Mouse (Mus musculus) forebrain, embryonic 10.5 days (tissue): ENCODE measurements around the gene Arl5c. TPM values are rescaled to one million over a fixed set of nuclear protein-coding genes. Genes with fewer than 3 reads are reported as not detected.

ENCODE experiments used
- DNase-seq: peaks from one replicate; pipeline ENCODE4 v3.0.0-alpha.2; 2017; ENCODE audit warnings: low spot score; ENCODE audit errors: extremely low spot score
- H3K27ac ChIP-seq: fragments of 300-500 bp; sonication (generic); 2 replicates; pipeline ENCODE4 v1.5.1; 2016; ENCODE audit warnings: mild to moderate bottlenecking
- H3K27me3 ChIP-seq: fragments of 300-500 bp; sonication (generic); 2 replicates; pipeline ENCODE4 v1.6.1; 2016; ENCODE audit warnings: mild to moderate bottlenecking; ENCODE audit not compliant: poor library complexity, severe bottlenecking
- H3K36me3 ChIP-seq: fragments of 300-500 bp; sonication (generic); replicated peaks from 2 replicates; pipeline ENCODE4 v1.6.1; 2016; ENCODE audit warnings: mild to moderate bottlenecking, moderate library complexity
- H3K4me1 ChIP-seq: fragments of 300-500 bp; sonication (generic); 2 replicates; pipeline ENCODE4 v1.6.1; 2016
- H3K4me3 ChIP-seq: fragments of 300-500 bp; sonication (generic); 2 replicates; pipeline ENCODE4 v1.5.1; 2016; ENCODE audit warnings: mild to moderate bottlenecking, moderate library complexity
- H3K9me3 ChIP-seq: fragments of 300-500 bp; sonication (generic); 2 replicates; pipeline ENCODE4 v1.6.1; 2016; ENCODE audit warnings: mild to moderate bottlenecking, moderate library complexity
- WGBS: fragments of 180-500 bp; shearing (Covaris S2); methylation state at CpG from one replicate; pipeline ENCODE4 v1.1.7; 2016; 5-methylcytosine and 5-hydroxymethylcytosine counted together
- polyA plus RNA-seq: library from polyadenylated mRNA; unstranded; fragments of >200 nt; fragmentation: Nextera tagmentation; extraction: Ambion mirVana; gene quantifications from 2 replicates; pipeline ENCODE4 v1.2.1, GENCODE M21; 2016

Gene Arl5c
- polyA plus RNA-seq, 1 experiment from 2014 or later: 15.2 TPM

DNA sequence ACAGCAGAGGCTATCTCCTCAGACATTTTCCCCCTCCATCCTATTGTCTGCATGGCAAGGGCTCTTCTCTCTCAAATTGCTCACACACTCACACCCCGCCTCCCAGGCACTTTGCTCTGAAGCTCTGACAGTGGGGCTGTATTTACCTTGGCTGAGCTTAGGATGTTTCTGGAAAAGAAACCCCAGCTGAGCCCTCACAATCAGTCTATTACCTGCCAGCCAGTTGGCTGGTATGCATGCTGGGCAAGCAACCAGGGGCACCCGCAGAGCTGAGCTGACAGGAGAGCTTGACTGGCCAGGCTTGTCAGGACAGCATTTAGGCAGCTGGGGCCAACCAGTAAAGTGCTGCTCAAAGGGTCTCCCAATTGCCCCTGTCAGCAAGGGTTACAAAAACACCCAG lies 28.9 kb downstream of the Arl5c start:
- Histone ChIP-seq H3K27ac (no peak overlapping the region), H3K36me3 (no peaks in the 10 kb centered on the region), H3K9me3 (no peaks in the 10 kb centered on the region), H3K27me3 (0 out of 2 replicates have a peak, but pooled peaks cover 4% of the 10 kb centered on the region), H3K4me1 (peaks cover 8% of the 10 kb centered on the region; the same call in 1 of the 2 replicates), H3K4me3 (no peak overlapping the region)
- WGBS: 44% methylated on average over 2 of the region's 2 CpGs
- no peak for DNase-seq

- no peak for DNase-seq
- no peaks in the 10 kb centered on the region for H3K9me3 ChIP-seq
- no peaks in the 10 kb centered on the region for H3K36me3 ChIP-seq
- peaks cover 19% of the 10 kb centered on the region for H3K4me1 ChIP-seq
- 89% methylated on average over 1 of the region's 1 CpGs for WGBS
- H3K27ac ChIP-seq: no peak overlapping the region
- H3K4me3 ChIP-seq: no peak overlapping the region
- no peaks in the 10 kb centered on the region for H3K27me3 ChIP-seq
Observed at GRCm38 (mm10) chr11:97960907-97961306, 35.1 kb downstream of the Arl5c start.

GRCm38 (mm10) chr11:97959300-97959680 lies 36.7 kb downstream of the Arl5c start:
- Histone ChIP-seq H3K27ac (peak overlapping the region; percentile 71), H3K27me3 (no peaks in the 10 kb centered on the region), H3K4me1 (peaks cover 29% of the 10 kb centered on the region), H3K36me3 (no peaks in the 10 kb centered on the region), H3K4me3 (no peak overlapping the region), H3K9me3 (no peaks in the 10 kb centered on the region)
- WGBS: 59% methylated on average over 5 of the region's 5 CpGs
- no peak for DNase-seq

DNA sequence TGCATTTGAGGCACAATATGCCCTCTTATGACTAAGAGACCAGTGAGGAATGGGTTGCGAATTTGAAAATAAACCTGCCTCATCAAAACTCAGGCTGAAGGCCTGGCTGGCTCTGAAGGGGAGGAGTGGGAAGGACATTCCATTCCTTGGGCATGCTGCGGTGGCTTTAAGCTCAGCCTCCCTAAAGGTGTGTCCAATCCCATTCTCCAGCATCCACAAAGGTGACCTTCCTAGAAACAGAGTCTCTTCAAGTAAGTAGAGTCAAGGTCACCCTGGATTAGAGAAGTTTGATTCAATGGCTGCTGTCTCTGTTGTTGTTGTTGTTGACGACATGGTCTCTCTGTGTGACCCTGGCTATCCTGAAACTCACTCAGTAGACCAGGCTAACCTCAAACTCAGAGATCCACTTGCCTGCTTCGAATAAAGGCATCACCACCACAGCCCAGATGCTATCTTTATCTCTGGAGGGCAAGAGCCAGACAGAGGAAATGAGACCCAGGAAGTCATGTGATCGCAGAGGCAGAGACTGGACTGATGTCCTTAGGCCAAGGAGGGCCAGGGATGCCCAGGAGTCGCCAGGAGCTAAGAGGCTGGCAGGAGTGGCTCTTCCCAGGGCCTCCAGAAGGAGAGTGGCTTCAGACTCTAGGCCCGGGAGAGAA lies 37.2 kb downstream of the Arl5c start:
- Histone ChIP-seq H3K4me1 (peaks cover 30% of the 10 kb centered on the region), H3K36me3 (no peaks in the 10 kb centered on the region), H3K9me3 (no peaks in the 10 kb centered on the region), H3K4me3 (no peak overlapping the region), H3K27me3 (no peaks in the 10 kb centered on the region), H3K27ac (peak overlapping the region; percentile 71)
- no peak for DNase-seq
- 84% methylated on average over 7 of the region's 7 CpGs for WGBS

- Histone ChIP-seq H3K27me3 (no peaks in the 10 kb centered on the region), H3K36me3 (no peaks in the 10 kb centered on the region), H3K27ac (no peak overlapping the region), H3K4me3 (no peak overlapping the region), H3K4me1 (peaks cover 30% of the 10 kb centered on the region), H3K9me3 (no peaks in the 10 kb centered on the region)
- no peak for DNase-seq
- 73% methylated on average over 6 of the region's 6 CpGs for WGBS
Observed at GRCm38 (mm10) chr11:97956905-97957560, 38.9 kb downstream of the Arl5c start.

DNA sequence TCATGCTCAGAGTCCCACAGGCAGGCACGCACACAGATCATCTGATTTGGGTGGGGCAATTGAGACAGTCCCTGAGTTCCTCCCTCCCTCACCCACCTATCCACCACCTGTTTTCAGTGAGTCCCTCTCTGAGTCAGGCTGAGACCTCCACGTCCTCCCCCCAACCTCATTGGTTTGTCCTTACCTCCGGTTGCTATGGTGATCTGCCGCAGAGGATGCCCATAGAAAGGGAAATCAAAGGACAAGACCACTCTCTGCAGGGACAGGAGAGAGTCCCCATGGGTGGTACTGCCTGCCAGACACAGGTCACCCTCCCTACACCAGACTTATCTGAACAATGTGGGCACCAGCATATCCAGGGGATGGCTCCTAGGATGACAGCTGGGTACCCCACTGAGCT lies 40.1 kb downstream of the Arl5c start:
- no peaks in the 10 kb centered on the region for H3K9me3 ChIP-seq
- peaks cover 31% of the 10 kb centered on the region for H3K4me1 ChIP-seq
- no peaks in the 10 kb centered on the region for H3K27me3 ChIP-seq
- 0 out of 2 replicates have a peak overlapping the region, but pooled peaks have one; percentile 40 for H3K27ac ChIP-seq
- no peak overlapping the region; the same call in 1 of the 2 replicates for H3K4me3 ChIP-seq
- 56% methylated on average over 4 of the region's 4 CpGs for WGBS
- H3K36me3 ChIP-seq: no peaks in the 10 kb centered on the region
- DNase-seq: no peak

DNA sequence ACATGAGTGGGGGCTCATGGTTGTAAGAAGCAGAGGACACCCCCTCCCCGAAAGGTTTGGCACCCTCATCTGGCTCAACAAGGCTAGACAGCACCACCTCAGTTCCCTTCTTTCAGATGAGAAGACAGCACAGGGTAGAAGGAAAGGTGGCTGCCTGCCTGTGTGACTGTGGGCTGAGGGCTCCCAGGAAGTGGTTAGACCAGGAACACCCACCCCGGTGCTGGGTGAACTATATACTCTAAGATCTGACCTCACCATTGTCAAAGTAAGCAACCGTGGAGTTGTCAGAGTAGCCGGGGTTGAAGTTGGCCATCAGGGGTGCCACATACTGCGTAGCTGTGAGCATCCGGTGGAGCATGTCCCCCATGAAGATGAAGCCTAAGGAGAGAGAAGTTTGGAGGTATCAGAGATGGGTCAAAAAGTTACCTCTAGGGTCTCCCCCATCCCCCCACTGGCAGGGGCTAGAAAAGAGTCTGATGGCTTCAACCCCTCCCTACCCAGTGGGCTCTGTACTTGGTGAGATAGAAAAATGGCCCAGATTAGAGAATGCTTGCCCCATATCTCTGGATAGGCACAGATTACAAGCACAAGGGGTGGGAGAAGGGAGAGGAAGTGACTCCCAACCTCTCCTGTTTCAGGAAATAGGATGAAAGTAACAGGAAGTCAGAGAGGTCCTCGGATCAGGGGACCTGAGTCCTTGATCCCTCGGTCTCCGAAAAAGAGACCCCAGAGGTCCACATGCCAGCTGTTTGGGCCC lies 40.7 kb downstream of the Arl5c start:
- WGBS: 89% methylated on average over 9 of the region's 9 CpGs
- Histone ChIP-seq H3K4me3 (no peak overlapping the region), H3K27me3 (no peaks in the 10 kb centered on the region), H3K36me3 (no peaks in the 10 kb centered on the region), H3K9me3 (no peaks in the 10 kb centered on the region), H3K27ac (0 out of 2 replicates have a peak overlapping the region, but pooled peaks have one; percentile 8), H3K4me1 (peaks cover 37% of the 10 kb centered on the region)
- DNase-seq: no peak

DNA sequence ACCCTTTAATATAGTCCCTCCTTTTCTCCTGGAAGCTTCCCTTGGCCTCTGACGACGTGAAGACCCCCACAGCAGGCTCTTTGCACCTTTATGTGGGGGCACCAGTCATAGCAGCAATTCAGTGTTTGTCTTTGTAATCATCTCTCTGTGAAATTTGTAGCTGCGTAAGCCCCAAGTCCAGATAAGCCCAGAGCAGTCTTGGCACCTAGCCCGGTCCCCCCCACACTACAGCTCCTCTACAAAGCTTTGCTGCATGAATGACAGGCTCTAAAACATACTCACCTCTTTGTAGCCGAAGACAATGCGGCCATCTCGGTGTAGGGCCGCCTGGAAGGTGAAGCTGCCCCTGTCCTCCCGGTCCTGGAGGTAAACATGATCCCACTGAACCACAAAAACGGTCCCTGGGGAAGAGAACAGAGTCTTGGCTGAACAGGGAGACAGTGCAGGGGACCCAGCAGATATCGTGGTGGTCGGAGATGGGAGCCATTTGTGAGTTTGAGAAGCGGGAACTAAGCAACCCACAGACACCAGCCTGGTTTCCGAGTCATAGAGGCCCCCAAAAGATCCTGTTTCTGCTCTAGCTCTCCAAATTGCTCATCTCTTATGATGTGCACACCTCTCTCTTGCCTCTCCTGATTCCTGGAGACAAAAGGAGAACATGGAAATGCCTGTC lies 41.4 kb downstream of the Arl5c start:
- Histone ChIP-seq H3K4me1 (peaks cover 44% of the 10 kb centered on the region), H3K9me3 (no peaks in the 10 kb centered on the region), H3K27me3 (no peaks in the 10 kb centered on the region), H3K36me3 (no peaks in the 10 kb centered on the region), H3K27ac (0 out of 2 replicates have a peak overlapping the region, but pooled peaks have one; percentile 15), H3K4me3 (no peak overlapping the region)
- WGBS: 83% methylated on average over 14 of the region's 14 CpGs
- DNase-seq: no peak

- 94% methylated on average over 6 of the region's 6 CpGs for WGBS
- Histone ChIP-seq H3K9me3 (no peaks in the 10 kb centered on the region), H3K4me3 (no peak overlapping the region), H3K27me3 (no peaks in the 10 kb centered on the region), H3K27ac (no peak overlapping the region), H3K4me1 (peaks cover 44% of the 10 kb centered on the region), H3K36me3 (no peaks in the 10 kb centered on the region)
- no peak for DNase-seq
Observed at GRCm38 (mm10) chr11:97953939-97954275, 42.1 kb downstream of the Arl5c start.

GRCm38 (mm10) chr11:97953179-97953938 lies 42.6 kb downstream of the Arl5c start:
- Histone ChIP-seq H3K9me3 (no peaks in the 10 kb centered on the region), H3K27me3 (no peaks in the 10 kb centered on the region), H3K4me1 (peaks cover 44% of the 10 kb centered on the region), H3K36me3 (no peaks in the 10 kb centered on the region), H3K27ac (no peak overlapping the region), H3K4me3 (no peak overlapping the region)
- 87% methylated on average over 16 of the region's 16 CpGs for WGBS
- DNase-seq: no peak

DNA sequence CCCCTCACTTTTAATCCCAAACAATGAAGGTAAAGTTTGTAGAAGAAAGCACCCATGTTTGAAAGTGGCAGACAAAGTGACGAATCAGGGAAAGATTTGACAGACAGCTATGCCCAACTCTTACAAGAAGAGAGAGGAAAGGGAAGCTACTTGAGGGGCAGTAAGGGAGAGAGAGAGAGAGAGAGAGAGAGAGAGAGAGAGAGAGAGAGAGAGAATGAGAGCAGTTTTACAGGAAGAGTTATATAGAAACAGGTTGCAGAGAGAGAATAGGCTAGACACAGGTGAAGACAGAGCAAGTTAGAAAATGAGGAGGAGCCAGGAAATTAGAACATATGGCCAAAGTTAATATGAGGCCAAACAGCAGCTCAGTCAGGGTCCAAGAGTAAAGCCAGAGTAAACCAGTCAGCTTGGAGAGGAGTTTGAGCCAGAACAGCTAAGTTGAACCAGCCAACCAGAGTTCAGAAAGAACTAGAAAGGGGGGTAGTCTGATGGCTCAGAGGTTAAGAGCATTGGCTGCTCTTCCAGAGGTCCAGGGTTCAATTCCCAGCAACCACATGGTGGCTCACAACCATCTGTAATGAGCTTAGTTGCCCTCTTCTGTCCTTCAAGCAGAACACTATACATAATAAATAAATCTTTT lies 43.5 kb downstream of the Arl5c start:
- no peaks in the 10 kb centered on the region for H3K9me3 ChIP-seq
- no peak for DNase-seq
- 68% methylated on average over 1 of the region's 1 CpGs for WGBS
- H3K36me3 ChIP-seq: no peaks in the 10 kb centered on the region
- H3K4me3 ChIP-seq: no peak overlapping the region
- H3K27ac ChIP-seq: no peak overlapping the region
- peaks cover 45% of the 10 kb centered on the region for H3K4me1 ChIP-seq
- H3K27me3 ChIP-seq: no peaks in the 10 kb centered on the region
